Mouse (Mus musculus) forebrain, embryonic 10.5 days (tissue): ENCODE measurements around the gene Usp44. TPM values are rescaled to one million over a fixed set of nuclear protein-coding genes. Genes with fewer than 3 reads are reported as not detected.
"Not testable (repeated sequence)": the region's sequence is repeated elsewhere in the genome, so short reads cannot be mapped to it uniquely, and the experiment has no call there.

ENCODE experiments used
- DNase-seq: peaks from one replicate; pipeline ENCODE4 v3.0.0-alpha.2; 2017; ENCODE audit warnings: low spot score; ENCODE audit errors: extremely low spot score
- H3K27ac ChIP-seq: fragments of 300-500 bp; sonication (generic); 2 replicates; pipeline ENCODE4 v1.5.1; 2016; ENCODE audit warnings: mild to moderate bottlenecking
- H3K27me3 ChIP-seq: fragments of 300-500 bp; sonication (generic); 2 replicates; pipeline ENCODE4 v1.6.1; 2016; ENCODE audit warnings: mild to moderate bottlenecking; ENCODE audit not compliant: poor library complexity, severe bottlenecking
- H3K36me3 ChIP-seq: fragments of 300-500 bp; sonication (generic); replicated peaks from 2 replicates; pipeline ENCODE4 v1.6.1; 2016; ENCODE audit warnings: mild to moderate bottlenecking, moderate library complexity
- H3K4me1 ChIP-seq: fragments of 300-500 bp; sonication (generic); 2 replicates; pipeline ENCODE4 v1.6.1; 2016
- H3K4me3 ChIP-seq: fragments of 300-500 bp; sonication (generic); 2 replicates; pipeline ENCODE4 v1.5.1; 2016; ENCODE audit warnings: mild to moderate bottlenecking, moderate library complexity
- H3K9me3 ChIP-seq: fragments of 300-500 bp; sonication (generic); 2 replicates; pipeline ENCODE4 v1.6.1; 2016; ENCODE audit warnings: mild to moderate bottlenecking, moderate library complexity
- WGBS: fragments of 180-500 bp; shearing (Covaris S2); methylation state at CpG from one replicate; pipeline ENCODE4 v1.1.7; 2016; 5-methylcytosine and 5-hydroxymethylcytosine counted together
- polyA plus RNA-seq: library from polyadenylated mRNA; unstranded; fragments of >200 nt; fragmentation: Nextera tagmentation; extraction: Ambion mirVana; gene quantifications from 2 replicates; pipeline ENCODE4 v1.2.1, GENCODE M21; 2016

Usp44 gene
- 16.3 and 17.4 TPM in 2 replicates for polyA plus RNA-seq

- Histone ChIP-seq H3K27ac (peak within 1 kb of the TSS; percentile 40; the same call in 1 of the 2 replicates), H3K36me3 (no peaks in the 10 kb centered on the region), H3K27me3 (peaks cover 67% of the 10 kb centered on the region), H3K9me3 (no peaks in the 10 kb centered on the region), H3K4me3 (peak within 1 kb of the TSS; percentile 35), H3K4me1 (peaks cover 43% of the 10 kb centered on the region)
- DNase-seq, result no peak
- 7% methylated on average over 22 of the region's 22 CpGs for WGBS
Measured at GRCm38 (mm10) chr10:93830931-93831729, at the start of gene Usp44. Gene Usp44, plus strand, starts transcription at chr10:93831555.

- H3K27me3 ChIP-seq, result no peaks in the 10 kb centered on the region
- H3K4me1 ChIP-seq, result no peaks in the 10 kb centered on the region
- H3K36me3 ChIP-seq, result no peaks in the 10 kb centered on the region
- no peak overlapping the region for H3K4me3 ChIP-seq
- no peak overlapping the region for H3K27ac ChIP-seq
- no peak for DNase-seq
- peaks cover 3% of the 10 kb centered on the region; the same call in 1 of the 2 replicates for H3K9me3 ChIP-seq
- WGBS, result 79% methylated on average over 15 of the region's 15 CpGs
Measured at GRCm38 (mm10) chr10:93783216-93784013, 47.9 kb upstream of the Usp44 start.

GRCm38 (mm10) chr10:93799711-93800362 lies 31.5 kb upstream of the Usp44 start:
- Histone ChIP-seq H3K27me3 (no peaks in the 10 kb centered on the region), H3K4me3 (no peak overlapping the region), H3K27ac (no peak overlapping the region), H3K36me3 (no peaks in the 10 kb centered on the region), H3K4me1 (no peaks in the 10 kb centered on the region), H3K9me3 (no peaks in the 10 kb centered on the region)
- DNase-seq, result no peak
- 88% methylated on average over 8 of the region's 8 CpGs for WGBS

- no peak overlapping the region for H3K27ac ChIP-seq
- H3K4me1 ChIP-seq, result no peaks in the 10 kb centered on the region
- 81% methylated on average over 4 of the region's 4 CpGs for WGBS
- no peak overlapping the region for H3K4me3 ChIP-seq
- no peaks in the 10 kb centered on the region for H3K9me3 ChIP-seq
- no peak for DNase-seq
- H3K36me3 ChIP-seq, result no peaks in the 10 kb centered on the region
- no peaks in the 10 kb centered on the region for H3K27me3 ChIP-seq
Measured at GRCm38 (mm10) chr10:93800363-93800722, 31.0 kb upstream of the Usp44 start.

GRCm38 (mm10) chr10:93800895-93801294 lies 30.5 kb upstream of the Usp44 start:
- Histone ChIP-seq H3K4me1 (no peaks in the 10 kb centered on the region), H3K27me3 (no peaks in the 10 kb centered on the region), H3K27ac (no peak overlapping the region), H3K4me3 (no peak overlapping the region), H3K36me3 (no peaks in the 10 kb centered on the region), H3K9me3 (no peaks in the 10 kb centered on the region)
- no peak for DNase-seq
- WGBS, result 90% methylated on average over 5 of the region's 5 CpGs

GRCm38 (mm10) chr10:93803199-93803598 lies 28.2 kb upstream of the Usp44 start:
- Histone ChIP-seq H3K27me3 (no peaks in the 10 kb centered on the region), H3K9me3 (no peaks in the 10 kb centered on the region), H3K27ac (no peak overlapping the region), H3K4me3 (no peak overlapping the region), H3K36me3 (no peaks in the 10 kb centered on the region), H3K4me1 (no peaks in the 10 kb centered on the region)
- 75% methylated on average over 6 of the region's 6 CpGs for WGBS
- no peak for DNase-seq

- not testable (repeated sequence) for H3K9me3 ChIP-seq, H3K4me1 ChIP-seq, H3K4me3 ChIP-seq, DNase-seq, H3K27me3 ChIP-seq, H3K36me3 ChIP-seq, H3K27ac ChIP-seq
- WGBS, result 92% methylated on average over 8 of the region's 8 CpGs
Measured at GRCm38 (mm10) chr10:93809438-93809837, 21.9 kb upstream of the Usp44 start.

GRCm38 (mm10) chr10:93810590-93811185 lies 20.7 kb upstream of the Usp44 start:
- no peaks in the 10 kb centered on the region for H3K27me3 ChIP-seq
- 73% methylated on average over 7 of the region's 7 CpGs for WGBS

GRCm38 (mm10) chr10:93812098-93812497 lies 19.3 kb upstream of the Usp44 start:
- Histone ChIP-seq H3K4me3 (no peak overlapping the region), H3K4me1 (peaks cover 7% of the 10 kb centered on the region; the same call in 1 of the 2 replicates), H3K9me3 (peaks cover 5% of the 10 kb centered on the region; the same call in 1 of the 2 replicates), H3K27me3 (no peaks in the 10 kb centered on the region), H3K27ac (no peak overlapping the region), H3K36me3 (no peaks in the 10 kb centered on the region)
- no peak for DNase-seq
- 90% methylated on average over 7 of the region's 7 CpGs for WGBS

More at GRCm38 (mm10) chr10:93810590-93811185, 20.7 kb upstream of the Usp44 start:
- Histone ChIP-seq H3K4me3 (no peak overlapping the region), H3K36me3 (no peaks in the 10 kb centered on the region), H3K4me1 (peaks cover 7% of the 10 kb centered on the region; the same call in 1 of the 2 replicates), H3K27ac (no peak overlapping the region), H3K9me3 (peaks cover 5% of the 10 kb centered on the region; the same call in 1 of the 2 replicates)
- DNase-seq, result no peak

GRCm38 (mm10) chr10:93812774-93813415 lies 18.5 kb upstream of the Usp44 start:
- H3K27ac ChIP-seq, result no peak overlapping the region
- DNase-seq, result peak; percentile 73
- no peaks in the 10 kb centered on the region for H3K27me3 ChIP-seq
- H3K4me1 ChIP-seq, result peaks cover 7% of the 10 kb centered on the region; the same call in 1 of the 2 replicates
- WGBS, result 27% methylated on average over 10 of the region's 10 CpGs
- no peaks in the 10 kb centered on the region for H3K36me3 ChIP-seq
- H3K4me3 ChIP-seq, result no peak overlapping the region
- peaks cover 5% of the 10 kb centered on the region; the same call in 1 of the 2 replicates for H3K9me3 ChIP-seq

- Histone ChIP-seq H3K4me1 (peaks cover 7% of the 10 kb centered on the region; the same call in 1 of the 2 replicates), H3K27ac (no peak overlapping the region), H3K9me3 (peaks cover 5% of the 10 kb centered on the region; the same call in 1 of the 2 replicates), H3K36me3 (no peaks in the 10 kb centered on the region), H3K27me3 (no peaks in the 10 kb centered on the region; the same call in 1 of the 2 replicates), H3K4me3 (no peak overlapping the region)
- DNase-seq, result no peak
- whole genome bisulfite sequencing, result 72% methylated on average over 10 of the region's 10 CpGs
Measured at GRCm38 (mm10) chr10:93813755-93814154, 17.6 kb upstream of the Usp44 start.

GRCm38 (mm10) chr10:93818661-93819060 lies 12.7 kb upstream of the Usp44 start:
- peaks cover 6% of the 10 kb centered on the region for H3K4me1 ChIP-seq
- no peaks in the 10 kb centered on the region for H3K36me3 ChIP-seq
- H3K27ac ChIP-seq, result no peak overlapping the region
- H3K9me3 ChIP-seq, result peaks cover 5% of the 10 kb centered on the region; the same call in 1 of the 2 replicates
- WGBS, result 40% methylated on average over 7 of the region's 7 CpGs
- peak; percentile 63 for DNase-seq
- H3K27me3 ChIP-seq, result peaks cover 10% of the 10 kb centered on the region
- H3K4me3 ChIP-seq, result no peak overlapping the region
